Mouse (Mus musculus) layer of hippocampus, adult 11-12 months (tissue): ENCODE measurements around the gene Krt2.

Source experiments
- DNase-seq: peaks from one replicate; pipeline ENCODE4 v3.0.0; 2022; ENCODE audit warnings: low spot score

Gene Krt2

DNA sequence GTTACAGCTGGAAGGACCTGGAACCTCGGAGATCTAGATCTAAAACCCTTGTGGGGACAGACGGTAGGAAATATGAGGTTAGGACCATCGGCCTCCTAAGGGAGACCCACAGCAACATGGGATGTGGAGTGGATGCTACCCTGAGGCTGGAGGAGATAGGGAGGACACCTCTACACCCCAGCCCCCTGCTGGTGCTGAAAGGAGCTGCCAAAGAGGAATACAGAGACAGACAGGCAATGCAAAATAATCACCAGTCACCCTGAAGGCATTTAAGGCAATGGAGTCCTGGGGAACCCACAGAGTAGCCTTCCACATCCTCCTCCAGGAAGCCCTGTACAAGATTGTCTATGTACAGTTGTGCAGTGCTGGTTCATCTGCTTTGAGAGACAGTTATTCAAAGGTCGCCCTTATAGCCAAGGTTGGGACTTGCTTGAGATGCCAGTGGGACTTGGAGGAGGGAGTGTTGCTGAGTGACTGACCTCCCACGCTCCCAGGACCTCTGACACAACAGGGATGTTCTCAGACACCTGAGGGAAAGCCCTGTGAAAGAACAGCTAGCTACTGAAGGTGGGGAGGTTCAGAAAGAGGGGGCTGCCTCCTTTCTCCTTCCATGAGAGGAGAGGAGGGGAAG lies 45.8 kb downstream of the Krt2 start:
- peak; percentile 23 for DNase-seq

DNA sequence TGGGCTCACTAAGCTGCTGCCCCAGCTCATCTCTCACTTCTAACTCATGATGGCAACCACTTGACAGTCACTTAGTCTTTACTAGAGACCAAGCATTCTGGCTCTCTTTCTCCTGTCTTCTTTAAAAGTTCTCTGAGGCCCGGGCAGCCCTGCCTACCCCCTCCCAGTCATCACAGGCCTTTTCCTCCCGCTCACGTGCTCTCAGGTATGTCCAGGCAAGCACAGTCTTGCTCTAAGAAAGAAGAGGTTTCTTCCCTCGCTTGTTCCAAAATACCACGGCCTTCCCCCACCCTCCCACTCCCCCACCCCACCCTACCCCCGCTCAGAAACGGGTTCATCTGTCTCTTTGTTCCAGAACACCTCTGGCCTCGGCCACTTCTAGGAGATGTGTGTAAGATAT lies 47.7 kb downstream of the Krt2 start:
- DNase-seq = no peak
